Mouse (Mus musculus) forebrain, embryonic 11.5 days (tissue): ENCODE measurements around the gene Gm43064. TPM values are rescaled to one million over a fixed set of nuclear protein-coding genes. Genes with fewer than 3 reads are reported as not detected.
A peak's percentile ranks its signal among the peaks of the same experiment; 100 is the strongest.

Experiments used
- ATAC-seq: fragments of 200-750 bp; cut with Nextera tagmentation; replicated peaks from 2 replicates; pipeline ENCODE4 v1.8.0; 2017; ENCODE audit warnings: moderate TSS enrichment; ENCODE audit not compliant: low FRiP score
- DNase-seq: peaks from one replicate; pipeline ENCODE4 v3.0.0-alpha.2; 2017; ENCODE audit warnings: low spot score
- H3K27ac ChIP-seq: fragments of 300-500 bp; sonication (generic); 2 replicates; pipeline ENCODE4 v1.5.1; 2014; ENCODE audit warnings: low read depth, low read length
- H3K27me3 ChIP-seq: fragments of 300-500 bp; sonication (generic); 2 replicates; pipeline ENCODE4 v1.6.1; 2014; ENCODE audit warnings: mild to moderate bottlenecking, low read length, mixed read lengths; ENCODE audit not compliant: control insufficient read depth, insufficient read depth
- H3K36me3 ChIP-seq: fragments of 300-500 bp; sonication (generic); 2 replicates; pipeline ENCODE4 v1.6.1; 2014; ENCODE audit warnings: mild to moderate bottlenecking, low read length, moderate library complexity, mixed read lengths; ENCODE audit not compliant: control insufficient read depth, insufficient read depth
- H3K4me1 ChIP-seq: fragments of 300-500 bp; sonication (generic); replicated peaks from 2 replicates; pipeline ENCODE4 v1.6.1; 2014; ENCODE audit warnings: low read length, mixed read lengths; ENCODE audit not compliant: control insufficient read depth, insufficient read depth
- H3K4me2 ChIP-seq: fragments of 300-500 bp; sonication (generic); 2 replicates; pipeline ENCODE4 v1.6.1; 2014; ENCODE audit warnings: low read depth, mild to moderate bottlenecking, low read length, moderate library complexity, mixed read lengths; ENCODE audit not compliant: severe bottlenecking
- H3K4me3 ChIP-seq: fragments of 300-500 bp; sonication (generic); 2 replicates; pipeline ENCODE4 v1.5.1; 2014; ENCODE audit warnings: low read depth, low read length
- H3K9ac ChIP-seq: fragments of 300-500 bp; sonication (generic); 2 replicates; pipeline ENCODE4 v1.6.1; 2014; ENCODE audit warnings: low read length
- H3K9me3 ChIP-seq: fragments of 300-500 bp; sonication (generic); 2 replicates; pipeline ENCODE4 v1.6.1; 2016; ENCODE audit warnings: low read length, mixed read lengths; ENCODE audit not compliant: control insufficient read depth
- WGBS: fragments of 180-500 bp; shearing (Covaris S2); extraction: QIAGEN DNeasy Blood & Tissue Kit; methylation state at CpG from one replicate; pipeline ENCODE4 v1.1.7; 2014; 5-methylcytosine and 5-hydroxymethylcytosine counted together
- polyA plus RNA-seq: library from polyadenylated mRNA; unstranded; fragments of >200 nt; fragmentation: Nextera tagmentation; extraction: Ambion mirVana; gene quantifications from 2 replicates; pipeline ENCODE4 v1.2.1, GENCODE M21; 2014

Gene Gm43064
- polyA plus RNA-seq = 0.17 and 0.63 TPM in 2 replicates

DNA sequence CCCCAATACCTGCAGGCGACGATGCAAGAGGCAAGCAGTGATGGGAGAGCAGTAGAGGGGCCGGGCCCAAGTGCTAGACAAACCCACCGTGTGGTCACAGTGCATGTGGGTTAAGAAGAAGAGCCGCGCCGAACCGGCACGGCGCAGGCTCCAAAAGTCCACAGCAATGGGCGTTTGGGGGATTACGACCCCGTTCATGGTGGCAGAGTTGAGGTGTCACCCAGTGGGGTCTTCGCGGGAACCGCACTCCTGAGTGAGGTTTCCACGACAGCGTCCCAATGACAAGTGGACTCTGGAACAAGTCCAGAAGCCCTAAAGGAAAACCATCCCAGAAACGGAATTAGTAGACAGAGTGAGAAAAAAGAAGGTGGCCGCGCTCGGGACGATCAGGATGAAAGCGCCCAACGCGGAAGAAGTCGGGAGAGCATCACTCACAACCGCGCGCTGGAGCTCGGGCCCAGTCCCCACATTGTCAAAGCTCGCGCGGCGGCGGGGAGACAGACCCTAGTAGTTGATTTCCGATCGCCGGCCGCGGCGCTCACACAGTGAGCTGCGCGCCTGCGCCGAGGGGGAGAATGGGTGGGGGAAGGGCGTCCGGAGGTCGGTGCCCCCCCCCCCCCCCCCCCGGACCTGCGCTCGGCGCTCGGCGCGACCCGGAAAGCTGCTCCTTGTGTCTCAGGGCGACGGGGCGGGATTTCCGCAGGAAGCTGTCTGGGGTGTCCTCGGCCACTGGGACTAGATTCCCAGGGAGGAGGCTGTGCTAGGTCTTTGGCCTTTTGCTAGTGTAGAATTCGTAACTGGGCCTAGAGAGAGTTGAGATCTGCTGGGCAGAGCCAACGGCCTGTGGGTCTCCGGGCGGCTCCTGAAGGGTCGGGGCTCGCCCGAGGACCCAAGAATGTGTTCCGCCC lies at the start of gene Gm43064, which contains the start of the genes Dclre1b and Ap4b1:
TSS of gene Gm43064 (plus strand) at position 683 of the 908 bp plus-strand sequence.
TSS of gene Dclre1b (minus strand) at position 554 of the 908 bp plus-strand sequence.
TSS of gene Ap4b1 (plus strand) at position 630 of the 908 bp plus-strand sequence.
- Histone ChIP-seq H3K9ac (peak within 1 kb of the TSS; percentile 85), H3K4me3 (peak within 1 kb of the TSS; percentile 77), H3K4me1 (peaks cover 7% of the 10 kb centered on the region; the same call in 1 of the 2 replicates), H3K9me3 (no peaks in the 10 kb centered on the region), H3K4me2 (peak within 1 kb of the TSS; percentile 69), H3K36me3 (no peaks in the 10 kb centered on the region; the same call in 1 of the 2 replicates), H3K27ac (peak within 1 kb of the TSS; percentile 79), H3K27me3 (no peaks in the 10 kb centered on the region)
- ATAC-seq (peak; percentile 95), DNase-seq (peak; percentile 97)
- under 1% methylated on average over 57 of the region's 70 CpGs for WGBS

DNA sequence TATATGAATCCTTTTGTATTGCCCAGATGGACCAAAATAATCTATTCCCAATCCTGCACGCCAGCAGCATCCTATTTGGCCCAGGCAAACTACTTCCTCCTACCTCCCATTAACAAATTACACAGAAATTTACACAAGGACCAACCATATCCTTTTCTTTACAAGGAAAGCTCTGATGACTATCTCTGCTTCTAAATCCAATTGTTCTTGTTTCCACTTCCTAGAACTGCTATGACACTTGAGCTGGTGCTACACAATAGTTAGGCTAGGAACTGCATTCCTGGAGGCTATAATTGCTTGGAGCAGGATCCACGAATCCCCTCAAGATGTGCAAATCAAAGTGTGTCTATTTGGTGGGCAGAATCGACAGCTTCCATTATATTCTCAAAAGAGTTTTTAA lies 42.6 kb upstream of the Gm43064 start:
- no peaks in the 10 kb centered on the region for H3K4me1 ChIP-seq
- no peaks in the 10 kb centered on the region for H3K9me3 ChIP-seq
- DNase-seq (no peak), ATAC-seq (no peak)
- no peak overlapping the region for H3K9ac ChIP-seq
- H3K4me3 ChIP-seq = no peak overlapping the region
- H3K4me2 ChIP-seq = no peak overlapping the region
- 74% methylated on average over 3 of the region's 3 CpGs for WGBS
- H3K27me3 ChIP-seq = no peaks in the 10 kb centered on the region
- no peaks in the 10 kb centered on the region for H3K36me3 ChIP-seq
- H3K27ac ChIP-seq = no peak overlapping the region

DNA sequence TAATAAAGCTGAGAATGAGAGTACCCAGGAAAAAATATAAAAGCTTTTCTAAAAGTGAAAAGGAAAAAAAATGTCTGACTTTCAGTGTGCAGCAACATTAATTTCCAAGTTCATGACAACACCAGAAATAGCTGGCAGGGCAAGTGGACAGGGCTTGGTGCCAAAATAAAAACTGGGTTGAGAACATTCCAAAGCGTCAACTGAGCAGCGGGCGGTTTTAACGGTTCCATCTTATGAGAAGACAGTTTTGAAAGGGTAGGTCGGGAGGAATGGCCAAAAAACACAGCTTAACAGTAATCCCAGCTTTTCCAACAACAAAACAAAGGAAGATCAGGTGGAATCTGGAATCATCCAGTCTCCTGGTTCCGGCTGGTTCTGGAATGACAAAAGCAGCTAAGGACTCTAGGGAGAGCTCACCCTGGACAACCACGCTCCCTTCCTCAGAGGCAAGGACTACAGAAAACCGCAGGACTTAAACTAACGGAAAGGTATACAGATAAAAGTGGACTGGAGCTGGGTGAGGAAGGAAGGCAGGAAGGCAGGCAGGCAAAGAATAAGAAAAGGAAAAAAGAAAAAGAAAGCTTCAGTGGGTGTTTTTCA lies 37.7 kb upstream of the Gm43064 start:
- Histone ChIP-seq H3K36me3 (no peaks in the 10 kb centered on the region; the same call in 1 of the 2 replicates), H3K4me3 (no peak overlapping the region), H3K4me2 (no peak overlapping the region), H3K27ac (no peak overlapping the region), H3K27me3 (no peaks in the 10 kb centered on the region), H3K9ac (no peak overlapping the region), H3K4me1 (no peaks in the 10 kb centered on the region), H3K9me3 (no peaks in the 10 kb centered on the region)
- ATAC-seq = no peak
- DNase-seq = no peak
- 84% methylated on average over 9 of the region's 9 CpGs for WGBS

DNA sequence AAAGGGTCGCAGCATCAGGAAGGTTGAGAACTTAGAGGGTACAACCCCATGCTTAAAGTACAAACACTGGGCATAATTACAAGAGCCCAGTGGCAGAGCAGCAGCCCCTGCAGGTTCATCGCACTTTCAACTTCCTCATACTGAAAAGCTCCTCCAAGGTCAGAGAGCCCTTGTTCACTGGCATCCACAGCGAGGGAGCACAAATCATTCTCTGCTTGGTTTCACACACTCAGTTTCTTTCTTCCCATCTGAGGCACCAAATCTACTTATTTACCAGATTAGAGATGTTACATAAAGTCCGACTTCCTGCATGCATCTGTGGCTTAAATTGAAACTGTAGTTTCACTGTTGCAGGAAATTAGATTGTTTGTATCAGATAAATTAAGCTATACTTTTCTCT lies 36.5 kb upstream of the Gm43064 start:
- no peak for ATAC-seq
- H3K4me1 ChIP-seq = no peaks in the 10 kb centered on the region
- H3K4me2 ChIP-seq = no peak overlapping the region
- no peaks in the 10 kb centered on the region; the same call in 1 of the 2 replicates for H3K36me3 ChIP-seq
- DNase-seq = no peak
- no peak overlapping the region for H3K4me3 ChIP-seq
- H3K9me3 ChIP-seq = no peaks in the 10 kb centered on the region
- no peaks in the 10 kb centered on the region for H3K27me3 ChIP-seq
- WGBS = 84% methylated on average over 4 of the region's 4 CpGs
- H3K9ac ChIP-seq = no peak overlapping the region
- no peak overlapping the region for H3K27ac ChIP-seq

DNA sequence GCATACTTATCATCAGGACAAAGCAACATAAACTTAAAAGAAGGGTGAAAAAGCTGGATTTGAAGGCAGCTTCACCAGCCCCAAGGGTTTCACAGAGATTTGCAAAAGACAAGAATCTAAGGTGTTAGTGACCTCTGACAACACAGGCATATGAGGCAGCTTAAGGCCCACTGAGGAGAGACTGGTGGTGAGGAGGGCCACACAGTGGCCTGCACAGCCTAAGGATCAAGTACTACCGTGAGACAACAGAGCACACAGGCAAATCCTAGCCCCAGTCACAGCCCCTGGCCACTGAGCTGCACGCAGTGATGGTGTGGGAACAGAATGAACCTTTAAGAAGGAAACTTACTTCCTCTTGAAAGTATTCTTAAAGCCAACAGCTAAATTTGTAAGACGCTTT lies 35.9 kb upstream of the Gm43064 start:
- Histone ChIP-seq H3K36me3 (no peaks in the 10 kb centered on the region; the same call in 1 of the 2 replicates), H3K9me3 (no peaks in the 10 kb centered on the region), H3K4me2 (no peak overlapping the region), H3K4me1 (no peaks in the 10 kb centered on the region), H3K27ac (no peak overlapping the region), H3K9ac (no peak overlapping the region), H3K27me3 (no peaks in the 10 kb centered on the region), H3K4me3 (no peak overlapping the region)
- WGBS = 82% methylated on average over 3 of the region's 3 CpGs
- no peak for DNase-seq
- no peak for ATAC-seq

DNA sequence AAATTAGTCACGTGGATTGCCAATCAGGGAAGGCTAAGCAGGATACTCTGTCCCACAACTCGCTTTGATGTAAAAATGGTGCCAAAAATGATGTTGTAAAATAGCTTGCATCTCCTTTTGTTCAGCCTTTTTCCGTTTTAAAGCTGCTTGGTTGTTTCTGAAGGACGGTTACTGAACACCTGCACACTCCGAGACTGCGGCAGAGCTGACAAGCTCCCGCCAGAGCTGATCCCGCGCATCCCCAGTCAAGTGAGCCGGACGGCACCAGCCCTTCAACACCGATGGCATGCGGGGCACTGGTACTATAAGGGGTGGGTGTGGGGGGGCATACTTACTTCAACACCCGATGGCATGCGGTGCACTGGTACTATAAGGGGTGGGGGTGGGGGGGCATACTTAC lies 35.4 kb upstream of the Gm43064 start:
- DNase-seq (no peak), ATAC-seq (no peak)
- no peak overlapping the region for H3K27ac ChIP-seq

DNA sequence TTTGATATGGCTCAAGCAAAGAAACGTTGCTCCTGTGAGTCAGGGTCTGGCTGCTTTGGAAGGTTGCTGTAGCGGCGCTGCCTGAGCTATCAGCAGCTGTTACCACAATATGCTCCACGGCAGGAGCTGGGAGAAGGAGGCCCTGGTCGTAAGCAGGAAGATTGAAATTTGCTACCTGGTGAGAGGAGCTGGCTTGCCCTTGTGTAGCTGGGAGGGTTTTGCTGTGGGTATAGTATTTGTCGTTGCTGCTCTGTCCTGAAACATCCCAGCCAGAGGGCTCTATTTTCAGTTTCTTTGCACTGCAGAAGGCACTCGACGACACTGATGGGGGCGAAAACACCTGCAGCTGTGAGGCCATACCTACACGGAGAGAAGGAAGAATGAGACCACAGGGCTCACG lies 31.4 kb upstream of the Gm43064 start:
- DNase-seq (no peak), ATAC-seq (no peak)
- Histone ChIP-seq H3K4me3 (no peak overlapping the region), H3K27me3 (no peaks in the 10 kb centered on the region), H3K36me3 (no peaks in the 10 kb centered on the region; the same call in 1 of the 2 replicates), H3K4me2 (no peak overlapping the region), H3K27ac (no peak overlapping the region), H3K9me3 (no peaks in the 10 kb centered on the region), H3K9ac (no peak overlapping the region), H3K4me1 (no peaks in the 10 kb centered on the region)
- WGBS = 92% methylated on average over 11 of the region's 11 CpGs

More for the DNA sequence above, 35.4 kb upstream of the Gm43064 start:
- Histone ChIP-seq H3K36me3 (no peaks in the 10 kb centered on the region; the same call in 1 of the 2 replicates), H3K4me3 (no peak overlapping the region), H3K4me1 (no peaks in the 10 kb centered on the region), H3K9ac (no peak overlapping the region), H3K27me3 (no peaks in the 10 kb centered on the region), H3K4me2 (no peak overlapping the region), H3K9me3 (no peaks in the 10 kb centered on the region)
- 90% methylated on average over 15 of the region's 15 CpGs for WGBS

DNA sequence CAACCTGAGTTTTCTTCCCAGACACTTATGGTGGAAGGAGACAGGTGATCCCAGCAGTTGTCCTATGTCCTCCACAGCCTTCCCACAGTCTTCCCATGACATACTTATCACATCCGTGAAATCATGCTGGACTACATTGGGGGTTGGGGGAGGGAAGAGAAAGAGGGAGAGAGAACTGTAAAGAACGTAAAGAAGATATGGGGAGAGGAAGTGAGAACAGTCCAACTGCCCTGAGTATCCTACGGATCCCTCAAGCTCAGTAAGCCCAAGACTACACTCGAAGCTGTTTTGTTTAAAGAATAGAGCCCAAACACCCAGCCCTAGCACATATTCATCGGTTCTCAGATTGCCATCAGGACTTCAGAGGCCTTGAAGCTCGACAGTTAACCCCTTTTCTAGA lies 30.7 kb upstream of the Gm43064 start:
- no peaks in the 10 kb centered on the region; the same call in 1 of the 2 replicates for H3K36me3 ChIP-seq
- DNase-seq = no peak
- H3K4me3 ChIP-seq = no peak overlapping the region
- WGBS = 87% methylated on average over 6 of the region's 6 CpGs
- no peaks in the 10 kb centered on the region for H3K9me3 ChIP-seq
- no peak overlapping the region for H3K27ac ChIP-seq
- H3K4me1 ChIP-seq = no peaks in the 10 kb centered on the region
- no peaks in the 10 kb centered on the region for H3K27me3 ChIP-seq
- H3K9ac ChIP-seq = no peak overlapping the region
- no peak overlapping the region for H3K4me2 ChIP-seq
- no peak for ATAC-seq
